Mouse (Mus musculus) midbrain, embryonic 15.5 days (tissue): ENCODE data around the gene Syce2. TPM values are rescaled to one million over a fixed set of nuclear protein-coding genes. Genes with fewer than 3 reads are reported as not detected.

Experiments
- ATAC-seq: fragments of 200-750 bp; cut with Nextera tagmentation; replicated peaks from 2 replicates; pipeline ENCODE4 v1.8.0; 2017; ENCODE audit warnings: moderate TSS enrichment
- H3K27ac ChIP-seq: fragments of 300-500 bp; sonication (generic); 2 replicates; pipeline ENCODE4 v1.5.1; 2015; ENCODE audit warnings: mild to moderate bottlenecking, inconsistent platforms
- H3K27me3 ChIP-seq: fragments of 300-500 bp; sonication (generic); replicated peaks from 2 replicates; pipeline ENCODE4 v1.6.1; 2015; ENCODE audit warnings: inconsistent platforms
- H3K36me3 ChIP-seq: fragments of 300-500 bp; sonication (generic); replicated peaks from 2 replicates; pipeline ENCODE4 v1.6.1; 2015; ENCODE audit warnings: inconsistent platforms
- H3K4me1 ChIP-seq: fragments of 300-500 bp; sonication (generic); 2 replicates; pipeline ENCODE4 v1.6.1; 2015; ENCODE audit warnings: inconsistent platforms
- H3K4me2 ChIP-seq: fragments of 300-500 bp; sonication (generic); 2 replicates; pipeline ENCODE4 v1.6.1; 2015; ENCODE audit warnings: inconsistent platforms, mild to moderate bottlenecking, moderate library complexity
- H3K4me3 ChIP-seq: fragments of 300-500 bp; sonication (generic); 2 replicates; pipeline ENCODE4 v1.5.1; 2015; ENCODE audit warnings: mild to moderate bottlenecking, inconsistent platforms
- H3K9ac ChIP-seq: fragments of 300-500 bp; sonication (generic); 2 replicates; pipeline ENCODE4 v1.6.1; 2015; ENCODE audit warnings: mild to moderate bottlenecking, inconsistent platforms
- H3K9me3 ChIP-seq: fragments of 300-500 bp; sonication (generic); 2 replicates; pipeline ENCODE4 v1.6.1; 2016; ENCODE audit warnings: inconsistent platforms
- WGBS: fragments of 180-500 bp; shearing (Covaris S2); methylation state at CpG from one replicate; pipeline ENCODE4 v1.1.7; 2015; ENCODE audit warnings: mixed read lengths; 5-methylcytosine and 5-hydroxymethylcytosine counted together
- polyA plus RNA-seq: library from polyadenylated mRNA; unstranded; fragments of >200 nt; fragmentation: Nextera tagmentation; extraction: Ambion mirVana; gene quantifications from 2 replicates; pipeline ENCODE4 v1.2.1, GENCODE M21; 2015

Gene Syce2
- polyA plus RNA-seq, 1 experiment from 2014 or later, result 18.4 TPM

DNA sequence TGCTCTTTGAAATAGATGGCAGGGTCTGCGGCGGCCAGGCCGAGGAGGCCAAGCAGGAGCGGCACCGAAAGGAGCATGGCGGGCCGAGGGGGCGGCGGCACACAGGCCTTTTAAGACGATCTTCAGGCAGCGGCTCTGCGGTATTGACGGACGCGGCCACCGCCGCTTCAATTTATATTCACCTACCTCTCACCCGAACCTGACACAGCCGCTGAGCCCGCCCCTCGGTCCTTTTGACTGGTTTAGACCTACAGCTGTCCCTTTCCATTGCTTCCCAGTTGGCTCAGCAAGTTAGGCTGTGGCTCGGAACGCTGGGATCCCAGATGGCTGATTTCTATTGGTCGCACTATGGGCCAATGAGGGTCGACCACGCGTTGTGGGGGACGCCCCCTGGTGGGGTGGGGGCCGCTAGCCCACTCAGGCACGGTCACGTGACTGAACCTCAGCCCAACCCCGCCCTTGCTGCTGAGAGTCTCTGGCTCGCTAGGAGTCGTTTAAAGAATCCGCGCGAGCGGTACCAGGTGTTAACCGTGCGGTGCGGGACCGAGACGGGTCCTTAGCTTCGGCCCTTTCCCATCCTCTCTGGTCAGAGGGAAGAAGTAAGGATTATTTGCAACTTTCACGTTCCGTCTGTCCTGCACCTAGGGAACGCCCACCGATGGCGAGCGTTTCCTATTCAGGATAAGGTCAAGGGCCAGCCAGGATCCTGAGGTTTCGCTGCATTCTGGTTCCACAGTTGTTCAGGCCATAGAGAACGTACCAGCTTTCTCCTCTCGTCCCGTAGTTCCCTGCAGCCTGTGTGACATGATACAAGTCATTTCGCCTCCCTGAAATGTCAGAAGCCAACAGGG is 25.0 kb upstream of the Syce2 start, which contains the start of gene Calr:
Calr (minus strand) TSS at position 213 of the 851 bp plus-strand sequence.
- H3K4me1 ChIP-seq, result peaks cover 32% of the 10 kb centered on the region
- WGBS, result under 1% methylated on average over 55 of the region's 55 CpGs
- peak; percentile 98 for ATAC-seq
- H3K9me3 ChIP-seq, result no peaks in the 10 kb centered on the region
- H3K4me3 ChIP-seq, result peak within 1 kb of the TSS; percentile 97
- peak within 1 kb of the TSS; percentile 99 for H3K9ac ChIP-seq
- peak within 1 kb of the TSS; percentile 90 for H3K27ac ChIP-seq
- peak within 1 kb of the TSS; percentile 77 for H3K4me2 ChIP-seq
- H3K27me3 ChIP-seq, result no peaks in the 10 kb centered on the region
- H3K36me3 ChIP-seq, result peaks cover 27% of the 10 kb centered on the region

GRCm38 (mm10) chr8:84847684-84848435 is 24.1 kb upstream of the Syce2 start:
- peaks cover 27% of the 10 kb centered on the region for H3K4me1 ChIP-seq
- peak overlapping the region; percentile 58; the same call in 1 of the 2 replicates for H3K9ac ChIP-seq
- peak overlapping the region; percentile 77 for H3K4me2 ChIP-seq
- H3K27ac ChIP-seq, result peak overlapping the region; percentile 85
- H3K36me3 ChIP-seq, result peaks cover 19% of the 10 kb centered on the region
- H3K9me3 ChIP-seq, result no peaks in the 10 kb centered on the region
- peak overlapping the region; percentile 97 for H3K4me3 ChIP-seq
- ATAC-seq, result no peak
- WGBS, result 41% methylated on average over 6 of the region's 6 CpGs
- no peaks in the 10 kb centered on the region for H3K27me3 ChIP-seq

DNA sequence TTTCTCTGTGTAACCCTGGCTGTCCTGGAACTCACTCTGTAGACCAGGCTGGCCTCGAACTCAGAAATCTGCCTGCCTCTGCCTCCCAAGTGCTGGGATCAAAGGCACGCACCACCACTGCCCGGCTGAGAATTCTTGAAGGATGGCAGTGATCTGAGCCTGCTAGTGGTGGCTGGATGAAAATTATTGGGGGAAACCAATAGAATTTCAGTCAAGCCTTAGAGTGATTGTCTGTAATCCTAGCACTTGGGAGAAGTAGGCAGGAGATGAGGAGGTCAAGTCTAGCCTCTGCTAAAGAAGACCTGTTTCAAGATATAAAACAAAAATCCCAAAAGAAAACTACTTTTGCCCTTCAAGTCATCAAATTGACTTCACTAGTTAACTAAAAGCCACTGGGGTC is 15.5 kb upstream of the Syce2 start:
- Histone ChIP-seq H3K36me3 (peaks cover 7% of the 10 kb centered on the region), H3K4me1 (peaks cover 17% of the 10 kb centered on the region), H3K27ac (peak overlapping the region; percentile 78), H3K4me2 (peak overlapping the region; percentile 63), H3K9me3 (no peaks in the 10 kb centered on the region), H3K27me3 (no peaks in the 10 kb centered on the region), H3K4me3 (peak overlapping the region; percentile 85; the same call in 1 of the 2 replicates), H3K9ac (no peak overlapping the region)
- peak; percentile 34; the same call in 1 of the 2 replicates for ATAC-seq
- 94% methylated on average over 3 of the region's 3 CpGs for WGBS

DNA sequence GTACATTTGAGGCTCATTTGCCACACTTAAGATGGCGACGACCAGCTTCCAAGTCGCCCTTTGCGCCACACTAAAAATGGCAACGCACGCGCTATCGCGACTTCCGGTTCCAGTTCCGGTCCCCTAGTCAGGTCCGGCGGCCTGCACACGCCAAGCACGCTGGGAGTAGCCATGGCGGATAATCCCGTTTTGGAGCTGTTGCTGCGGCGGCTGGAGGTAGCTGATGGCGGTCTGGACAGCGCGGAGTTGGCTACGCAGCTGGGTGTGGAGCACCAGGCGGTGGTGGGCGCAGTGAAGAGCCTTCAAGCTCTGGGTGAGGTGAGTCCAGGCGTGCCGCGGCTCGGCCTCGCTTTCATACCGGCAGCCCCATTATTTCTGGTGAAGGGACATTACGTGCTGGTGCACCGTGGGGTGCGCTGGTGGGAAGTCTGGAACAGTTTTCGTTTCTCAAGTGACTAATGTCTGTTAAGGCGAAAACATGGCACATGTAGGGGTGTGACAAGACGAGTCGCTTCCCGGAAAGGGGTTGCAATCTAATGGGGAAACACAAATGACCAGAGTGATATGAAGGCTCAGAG is 15.0 kb upstream of the Syce2 start, which contains the start of gene Farsa:
Farsa (plus strand) TSS at position 126 of the 578 bp plus-strand sequence.
- H3K9ac ChIP-seq, result peak within 1 kb of the TSS; percentile 90
- H3K27ac ChIP-seq, result peak within 1 kb of the TSS; percentile 78
- H3K4me3 ChIP-seq, result peak within 1 kb of the TSS; percentile 85
- peaks cover 17% of the 10 kb centered on the region for H3K4me1 ChIP-seq
- H3K9me3 ChIP-seq, result no peaks in the 10 kb centered on the region
- peak within 1 kb of the TSS; percentile 63 for H3K4me2 ChIP-seq
- WGBS, result under 1% methylated on average over 39 of the region's 39 CpGs
- peaks cover 12% of the 10 kb centered on the region for H3K36me3 ChIP-seq
- H3K27me3 ChIP-seq, result no peaks in the 10 kb centered on the region
- peak; percentile 93 for ATAC-seq

GRCm38 (mm10) chr8:84872309-84872965 is 526 bp downstream of the Syce2 start:
- H3K27ac ChIP-seq, result no peak overlapping the region
- H3K27me3 ChIP-seq, result peaks cover 7% of the 10 kb centered on the region; the same call in 1 of the 2 replicates
- 3% methylated on average over 54 of the region's 54 CpGs for WGBS
- H3K4me3 ChIP-seq, result peak overlapping the region; percentile 43
- H3K36me3 ChIP-seq, result peaks cover 14% of the 10 kb centered on the region; the same call in 1 of the 2 replicates
- peak overlapping the region; percentile 21 for H3K9ac ChIP-seq
- H3K4me2 ChIP-seq, result peak overlapping the region; percentile 87
- H3K4me1 ChIP-seq, result peaks cover 10% of the 10 kb centered on the region
- ATAC-seq, result peak; percentile 57
- no peaks in the 10 kb centered on the region for H3K9me3 ChIP-seq

DNA sequence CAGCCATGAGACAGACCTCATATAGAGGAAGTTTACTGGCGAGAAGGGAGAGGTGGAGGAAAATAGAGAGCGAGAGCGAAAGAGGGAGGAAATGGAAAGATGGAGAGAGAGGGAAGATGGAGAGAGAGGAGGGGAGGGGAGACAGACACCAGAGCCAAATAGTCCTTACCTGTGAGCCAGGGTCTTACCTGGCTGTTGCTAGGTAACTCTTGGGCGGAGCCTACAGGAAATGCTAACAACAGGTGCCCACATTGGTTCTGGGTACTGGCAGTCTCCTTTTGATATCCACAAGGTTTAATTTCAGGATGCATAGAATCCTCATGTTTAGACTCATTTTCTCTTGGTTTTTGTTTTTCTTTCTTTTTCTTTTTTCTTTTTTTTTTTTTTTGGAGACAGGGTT is 1.1 kb downstream of the Syce2 start:
- Histone ChIP-seq H3K9ac (no peak overlapping the region), H3K36me3 (peaks cover 8% of the 10 kb centered on the region; the same call in 1 of the 2 replicates), H3K4me1 (peaks cover 10% of the 10 kb centered on the region), H3K4me2 (peak overlapping the region; percentile 87), H3K27ac (no peak overlapping the region), H3K9me3 (no peaks in the 10 kb centered on the region), H3K4me3 (peak overlapping the region; percentile 43; the same call in 1 of the 2 replicates), H3K27me3 (peaks cover 7% of the 10 kb centered on the region; the same call in 1 of the 2 replicates)
- no peak for ATAC-seq
- 85% methylated on average over 4 of the region's 4 CpGs for WGBS

DNA sequence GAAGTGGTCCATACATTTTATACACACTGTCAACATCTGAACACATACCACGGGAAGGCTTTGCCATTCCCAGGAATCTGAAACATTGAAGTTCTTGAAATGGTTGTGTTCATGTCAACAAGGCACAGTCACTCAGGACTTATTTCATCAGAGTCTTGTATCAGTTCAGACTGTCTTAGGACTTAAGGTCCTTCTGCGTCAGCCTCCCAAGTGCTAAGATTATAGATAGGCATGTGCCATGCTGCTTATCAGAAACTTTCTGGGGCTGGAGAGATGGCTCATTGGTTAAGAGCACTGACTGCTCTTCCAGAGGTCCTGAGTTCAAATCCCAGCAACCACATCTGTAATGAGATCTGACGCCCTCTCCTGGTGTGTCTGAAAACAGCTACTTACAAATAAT is 2.4 kb downstream of the Syce2 start:
- Histone ChIP-seq H3K4me3 (no peak overlapping the region), H3K27ac (no peak overlapping the region), H3K36me3 (no peaks in the 10 kb centered on the region), H3K4me1 (peaks cover 10% of the 10 kb centered on the region), H3K4me2 (no peak overlapping the region), H3K9ac (no peak overlapping the region), H3K27me3 (peaks cover 7% of the 10 kb centered on the region; the same call in 1 of the 2 replicates), H3K9me3 (no peaks in the 10 kb centered on the region)
- 91% methylated on average over 3 of the region's 3 CpGs for WGBS
- ATAC-seq, result no peak

- no peak overlapping the region for H3K27ac ChIP-seq
- peaks cover 6% of the 10 kb centered on the region; the same call in 1 of the 2 replicates for H3K27me3 ChIP-seq
- H3K4me3 ChIP-seq, result no peak overlapping the region
- no peaks in the 10 kb centered on the region for H3K9me3 ChIP-seq
- WGBS, result 88% methylated on average over 3 of the region's 3 CpGs
- H3K36me3 ChIP-seq, result no peaks in the 10 kb centered on the region
- ATAC-seq, result no peak
- no peak overlapping the region for H3K9ac ChIP-seq
- H3K4me1 ChIP-seq, result peaks cover 4% of the 10 kb centered on the region
- no peak overlapping the region for H3K4me2 ChIP-seq
Observed at GRCm38 (mm10) chr8:84877297-84878035, 5.6 kb downstream of the Syce2 start.

DNA sequence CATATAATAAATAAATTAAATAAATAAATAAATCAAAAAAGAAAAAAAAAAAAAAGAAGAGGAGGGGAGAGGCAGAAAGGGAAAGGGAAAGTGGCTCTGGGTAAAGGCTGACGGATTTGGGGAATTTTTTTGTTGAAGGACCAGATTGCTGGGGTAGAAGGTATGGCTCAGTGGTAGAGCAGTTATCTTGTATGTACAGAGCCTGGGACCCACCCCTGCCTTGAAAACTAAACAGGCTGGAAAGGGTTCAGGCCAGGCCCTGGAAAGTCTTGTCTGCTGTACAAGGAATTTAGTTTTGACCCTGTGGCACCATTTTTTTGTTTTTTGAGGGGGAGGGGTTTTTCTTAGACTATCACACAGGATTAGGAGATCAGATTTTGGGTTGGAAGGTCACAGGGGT is 7.0 kb downstream of the Syce2 start:
- H3K9ac ChIP-seq, result no peak overlapping the region
- WGBS, result 92% methylated on average over 1 of the region's 1 CpGs

GRCm38 (mm10) chr8:84884728-84885127 is 12.8 kb downstream of the Syce2 start:
- no peak for ATAC-seq
- WGBS, result 89% methylated on average over 4 of the region's 4 CpGs
- H3K9me3 ChIP-seq, result no peaks in the 10 kb centered on the region
- H3K36me3 ChIP-seq, result peaks cover 18% of the 10 kb centered on the region; the same call in 1 of the 2 replicates
- no peak overlapping the region for H3K4me2 ChIP-seq
- no peaks in the 10 kb centered on the region for H3K4me1 ChIP-seq
- H3K9ac ChIP-seq, result no peak overlapping the region
- H3K27ac ChIP-seq, result no peak overlapping the region
- no peak overlapping the region for H3K4me3 ChIP-seq
- no peaks in the 10 kb centered on the region for H3K27me3 ChIP-seq

More for the DNA sequence above, 7.0 kb downstream of the Syce2 start:
- no peak for ATAC-seq
- Histone ChIP-seq H3K4me1 (no peaks in the 10 kb centered on the region), H3K4me2 (no peak overlapping the region), H3K36me3 (no peaks in the 10 kb centered on the region), H3K4me3 (no peak overlapping the region), H3K27ac (no peak overlapping the region), H3K27me3 (no peaks in the 10 kb centered on the region), H3K9me3 (no peaks in the 10 kb centered on the region)

DNA sequence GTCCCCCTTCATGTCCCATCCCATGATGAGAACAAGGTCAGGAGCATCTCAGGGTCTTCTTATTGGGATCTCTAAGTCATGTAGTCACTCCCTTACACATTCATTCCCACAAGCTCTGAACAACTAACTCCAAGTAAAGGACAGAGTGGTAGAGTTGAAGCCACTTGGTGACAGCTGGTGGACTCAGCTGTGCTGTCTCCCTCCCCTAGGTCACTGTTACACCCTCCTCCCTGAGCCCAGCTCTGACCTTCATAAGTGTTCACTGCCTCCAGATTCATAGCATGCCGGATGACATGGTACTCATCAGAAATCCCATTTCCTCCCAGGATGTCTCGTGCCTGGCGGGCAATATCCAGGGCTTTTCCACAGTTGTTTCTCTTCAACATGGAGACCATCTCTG is 16.4 kb downstream of the Syce2 start:
- Histone ChIP-seq H3K36me3 (peaks cover 18% of the 10 kb centered on the region; the same call in 1 of the 2 replicates), H3K27me3 (no peaks in the 10 kb centered on the region), H3K9ac (no peak overlapping the region), H3K4me1 (peaks cover 10% of the 10 kb centered on the region), H3K4me2 (no peak overlapping the region), H3K4me3 (no peak overlapping the region), H3K27ac (no peak overlapping the region), H3K9me3 (no peaks in the 10 kb centered on the region)
- WGBS, result 95% methylated on average over 3 of the region's 3 CpGs
- no peak for ATAC-seq
